Mouse (Mus musculus): ENCODE results near the gene Hcfc1r1. TPM values are rescaled to one million over a fixed set of nuclear protein-coding genes. Genes with fewer than 3 reads are reported as not detected.
A peak's percentile ranks its signal among the peaks of the same experiment; 100 is the strongest.

Hcfc1r1 gene
- 29.5 and 36.4 TPM in 2 replicates for polyA plus RNA-seq (2016; fragmentation: Nextera tagmentation; extraction: Ambion mirVana)

- peak within 1 kb of the TSS; percentile 69 for H3K4me3 ChIP-seq
- whole genome bisulfite sequencing = under 1% methylated on average over 45 of the region's 45 CpGs
- H3K27ac ChIP-seq (replicated peaks) = peak within 1 kb of the TSS; percentile 90
- H3K27me3 ChIP-seq (ENCODE audit: low read depth, poor library complexity, severe bottlenecking) = peaks cover 45% of the 10 kb centered on the region
- no peaks in the 10 kb centered on the region for H3K9me3 ChIP-seq (replicated peaks)
- peak; percentile 93 for DNase-seq (ENCODE audit: low spot score)
- H3K4me1 ChIP-seq = peaks cover 60% of the 10 kb centered on the region
- peaks cover 23% of the 10 kb centered on the region for H3K36me3 ChIP-seq
These were observed at the start of gene Hcfc1r1, which contains the start of gene Thoc6 for GRCm38 (mm10) chr17:23673424-23674073. Hcfc1r1 (plus strand) TSS chr17:23673596. Thoc6 (minus strand) TSS chr17:23673882.

- DNase-seq (ENCODE audit: low spot score) = no peak
- Histone ChIP-seq H3K9me3 (replicated peaks) (no peaks in the 10 kb centered on the region), H3K4me1 (peaks cover 13% of the 10 kb centered on the region), H3K27me3 (ENCODE audit: low read depth, poor library complexity, severe bottlenecking) (peaks cover 11% of the 10 kb centered on the region), H3K4me3 (no peak overlapping the region), H3K27ac (replicated peaks) (no peak overlapping the region), H3K36me3 (no peaks in the 10 kb centered on the region)
- 41% methylated on average over 7 of the region's 7 CpGs for WGBS
These were observed 45.6 kb upstream of the Hcfc1r1 start for GRCm38 (mm10) chr17:23627813-23628212.

- peaks cover 13% of the 10 kb centered on the region for H3K4me1 ChIP-seq
- H3K36me3 ChIP-seq = no peaks in the 10 kb centered on the region
- peak; percentile 77 for DNase-seq (ENCODE audit: low spot score)
- H3K27me3 ChIP-seq (ENCODE audit: low read depth, poor library complexity, severe bottlenecking) = peaks cover 11% of the 10 kb centered on the region
- H3K9me3 ChIP-seq (replicated peaks) = no peaks in the 10 kb centered on the region
- H3K27ac ChIP-seq (replicated peaks) = no peak overlapping the region; the same call in 1 of the 2 replicates
- H3K4me3 ChIP-seq = peak overlapping the region; percentile 40
- WGBS = 15% methylated on average over 22 of the region's 22 CpGs
These were observed 43.0 kb upstream of the Hcfc1r1 start for GRCm38 (mm10) chr17:23630195-23631020.

DNA sequence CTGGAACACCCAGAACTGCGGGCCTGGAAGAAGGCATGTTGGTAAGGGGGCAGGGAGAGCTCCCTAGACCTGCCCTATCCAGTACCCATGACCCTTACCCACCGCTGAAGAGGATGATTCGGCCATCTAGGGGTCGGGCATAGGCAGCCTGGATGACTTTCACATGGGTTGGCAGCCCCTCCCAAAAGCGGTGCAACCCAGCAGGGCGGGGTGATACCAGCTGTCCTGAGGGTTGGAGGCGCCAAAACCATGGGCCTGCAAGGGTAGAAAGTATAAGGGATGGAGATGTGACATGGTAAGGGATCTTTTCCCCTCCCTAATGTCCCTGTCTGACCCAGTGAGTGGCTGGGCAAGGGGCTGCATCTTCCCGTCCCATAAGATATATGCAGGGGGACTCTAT is 42.2 kb upstream of the Hcfc1r1 start:
- Histone ChIP-seq H3K27me3 (ENCODE audit: low read depth, poor library complexity, severe bottlenecking) (peaks cover 11% of the 10 kb centered on the region), H3K9me3 (replicated peaks) (no peaks in the 10 kb centered on the region), H3K4me1 (peaks cover 13% of the 10 kb centered on the region), H3K27ac (replicated peaks) (no peak overlapping the region), H3K4me3 (no peak overlapping the region), H3K36me3 (no peaks in the 10 kb centered on the region)
- DNase-seq (ENCODE audit: low spot score) = no peak
- 82% methylated on average over 8 of the region's 8 CpGs for WGBS

- Histone ChIP-seq H3K9me3 (replicated peaks) (peaks cover 8% of the 10 kb centered on the region; the same call in 1 of the 2 replicates), H3K27me3 (ENCODE audit: low read depth, poor library complexity, severe bottlenecking) (peaks cover 44% of the 10 kb centered on the region), H3K27ac (replicated peaks) (peak within 1 kb of the TSS; percentile 64), H3K36me3 (no peaks in the 10 kb centered on the region), H3K4me3 (peak within 1 kb of the TSS; percentile 55), H3K4me1 (peaks cover 12% of the 10 kb centered on the region)
- DNase-seq (ENCODE audit: low spot score) = peak; percentile 51
- under 1% methylated on average over 58 of the region's 58 CpGs for WGBS
These were observed 28.5 kb upstream of the Hcfc1r1 start, which contains the start of gene Mmp25 for GRCm38 (mm10) chr17:23644613-23645495. Mmp25 (minus strand) TSS chr17:23645277.

DNA sequence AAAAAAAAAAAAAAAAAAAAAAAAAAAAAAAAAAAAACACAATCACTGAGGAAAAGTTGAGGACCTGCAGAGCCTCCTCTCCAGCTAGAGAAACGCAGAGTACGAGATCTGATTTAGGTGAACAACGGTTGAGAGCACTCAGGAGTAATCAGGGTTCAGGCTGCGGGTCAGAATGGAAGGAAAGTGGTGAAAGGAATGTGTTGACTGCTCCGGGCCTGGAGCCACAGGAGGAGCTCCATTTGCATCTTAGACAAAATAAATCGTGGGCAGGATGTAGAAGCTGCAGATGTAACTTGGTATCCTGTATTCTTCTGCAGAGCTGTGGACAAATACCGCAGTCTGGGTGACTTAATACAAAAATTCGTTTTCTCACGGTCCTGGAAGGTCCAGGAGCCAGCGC is 27.5 kb upstream of the Hcfc1r1 start:
- H3K4me3 ChIP-seq = no peak overlapping the region
- H3K4me1 ChIP-seq = peaks cover 12% of the 10 kb centered on the region
- peaks cover 8% of the 10 kb centered on the region; the same call in 1 of the 2 replicates for H3K9me3 ChIP-seq (replicated peaks)
- 26% methylated on average over 10 of the region's 10 CpGs for WGBS
- DNase-seq (ENCODE audit: low spot score) = no peak
- peaks cover 44% of the 10 kb centered on the region for H3K27me3 ChIP-seq (ENCODE audit: low read depth, poor library complexity, severe bottlenecking)
- H3K27ac ChIP-seq (replicated peaks) = no peak overlapping the region
- no peaks in the 10 kb centered on the region for H3K36me3 ChIP-seq

DNA sequence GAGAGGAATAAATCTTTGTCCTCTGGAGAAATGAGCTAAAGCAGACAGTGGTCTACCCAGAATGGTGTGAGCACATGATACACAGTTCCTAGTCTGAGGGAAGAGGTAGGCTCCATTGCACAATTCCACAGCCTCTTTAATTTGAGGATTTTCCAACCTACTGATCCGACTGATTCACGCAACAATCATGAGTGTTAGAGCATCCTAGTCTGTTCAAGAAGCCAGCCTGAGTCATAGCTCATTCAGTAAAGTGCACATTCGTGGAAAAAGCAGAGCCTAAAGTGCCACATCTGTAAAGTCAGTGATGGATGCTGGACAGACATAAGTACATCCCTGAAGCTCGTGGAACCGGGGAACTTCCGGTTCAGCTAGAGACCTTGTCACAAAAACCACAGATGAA is 22.0 kb upstream of the Hcfc1r1 start:
- H3K4me1 ChIP-seq = no peaks in the 10 kb centered on the region
- 80% methylated on average over 6 of the region's 6 CpGs for WGBS
- H3K4me3 ChIP-seq = no peak overlapping the region
- H3K27ac ChIP-seq (replicated peaks) = no peak overlapping the region
- no peaks in the 10 kb centered on the region for H3K36me3 ChIP-seq
- H3K27me3 ChIP-seq (ENCODE audit: low read depth, poor library complexity, severe bottlenecking) = peaks cover 10% of the 10 kb centered on the region
- H3K9me3 ChIP-seq (replicated peaks) = no peaks in the 10 kb centered on the region
- no peak for DNase-seq (ENCODE audit: low spot score)

DNA sequence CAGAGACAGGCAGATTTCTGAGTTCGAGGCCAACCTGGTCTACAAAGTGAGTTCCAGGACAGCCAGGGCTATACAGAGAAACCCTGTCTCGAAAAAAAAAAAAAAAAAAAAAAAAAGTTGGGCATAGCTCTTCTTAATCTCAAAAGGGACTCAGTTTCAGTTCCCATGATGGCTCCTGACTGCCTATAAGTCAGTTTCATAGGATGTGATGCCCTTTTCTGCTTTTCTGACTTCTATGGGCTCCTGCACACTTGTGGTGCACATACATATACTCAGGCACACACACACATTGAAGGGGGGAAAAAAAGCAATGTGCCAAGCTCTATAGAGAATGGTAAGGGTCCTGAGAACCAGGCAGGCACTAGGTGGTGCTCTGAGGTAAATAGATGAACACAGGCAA is 20.1 kb upstream of the Hcfc1r1 start:
- Histone ChIP-seq H3K4me3 (no peak overlapping the region), H3K27me3 (ENCODE audit: low read depth, poor library complexity, severe bottlenecking) (no peaks in the 10 kb centered on the region), H3K27ac (replicated peaks) (no peak overlapping the region), H3K4me1 (no peaks in the 10 kb centered on the region), H3K36me3 (no peaks in the 10 kb centered on the region), H3K9me3 (replicated peaks) (no peaks in the 10 kb centered on the region)
- 67% methylated on average over 2 of the region's 2 CpGs for WGBS
- no peak for DNase-seq (ENCODE audit: low spot score)

GRCm38 (mm10) chr17:23654001-23654400 is 19.4 kb upstream of the Hcfc1r1 start:
- no peak overlapping the region for H3K4me3 ChIP-seq
- no peaks in the 10 kb centered on the region for H3K36me3 ChIP-seq
- no peak overlapping the region for H3K27ac ChIP-seq (replicated peaks)
- 64% methylated on average over 6 of the region's 6 CpGs for WGBS
- no peaks in the 10 kb centered on the region for H3K9me3 ChIP-seq (replicated peaks)
- H3K27me3 ChIP-seq (ENCODE audit: low read depth, poor library complexity, severe bottlenecking) = peaks cover under 1% of the 10 kb centered on the region
- no peaks in the 10 kb centered on the region for H3K4me1 ChIP-seq
- no peak for DNase-seq (ENCODE audit: low spot score)

DNA sequence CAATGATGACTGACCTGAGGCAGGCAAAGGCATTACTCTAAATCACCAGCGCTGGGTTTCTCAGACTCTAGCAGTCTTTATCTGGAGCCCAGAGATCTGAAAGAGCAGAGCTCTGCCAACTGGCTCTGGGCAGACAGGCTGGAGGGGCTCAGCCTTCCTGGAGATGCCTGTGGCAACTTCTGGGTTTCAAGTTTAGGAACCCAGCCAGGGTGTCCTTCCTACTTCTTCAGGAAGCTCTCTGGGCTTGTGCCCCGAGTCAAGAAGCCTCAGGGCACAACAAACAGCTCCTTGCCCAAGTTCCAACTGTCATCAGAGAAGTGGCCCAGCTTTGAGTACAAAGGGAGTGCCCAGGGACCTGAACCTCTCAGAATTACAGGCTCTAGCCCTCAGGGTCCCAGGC is 19.0 kb upstream of the Hcfc1r1 start:
- H3K4me3 ChIP-seq = no peak overlapping the region
- WGBS = 70% methylated on average over 2 of the region's 2 CpGs
- no peaks in the 10 kb centered on the region for H3K4me1 ChIP-seq
- no peaks in the 10 kb centered on the region for H3K36me3 ChIP-seq
- H3K27ac ChIP-seq (replicated peaks) = no peak overlapping the region
- no peaks in the 10 kb centered on the region for H3K9me3 ChIP-seq (replicated peaks)
- H3K27me3 ChIP-seq (ENCODE audit: low read depth, poor library complexity, severe bottlenecking) = peaks cover 5% of the 10 kb centered on the region
- no peak for DNase-seq (ENCODE audit: low spot score)

DNA sequence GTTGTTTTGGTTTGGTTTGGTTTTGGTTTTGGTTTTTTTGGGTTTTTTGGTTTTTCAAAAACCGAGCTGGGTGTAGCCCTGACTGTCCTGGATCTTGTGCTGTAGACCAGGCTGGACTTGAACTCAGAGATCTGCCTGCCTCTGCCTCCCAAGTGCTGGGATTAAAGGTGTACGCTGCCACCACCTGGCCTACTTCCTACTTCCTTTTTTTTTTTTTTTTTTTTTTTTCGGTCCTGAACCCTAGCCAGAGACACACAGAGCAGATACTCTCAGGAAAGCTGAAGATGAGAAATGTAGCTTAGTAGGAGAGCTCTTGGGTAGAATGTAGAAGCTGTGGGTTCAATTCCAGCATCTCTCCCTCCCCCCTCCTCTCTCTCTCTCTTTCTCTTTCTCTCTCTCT is 14.9 kb upstream of the Hcfc1r1 start:
- Histone ChIP-seq H3K27me3 (ENCODE audit: low read depth, poor library complexity, severe bottlenecking) (peaks cover 45% of the 10 kb centered on the region), H3K4me3 (no peak overlapping the region), H3K36me3 (no peaks in the 10 kb centered on the region), H3K27ac (replicated peaks) (no peak overlapping the region), H3K4me1 (peaks cover 5% of the 10 kb centered on the region), H3K9me3 (replicated peaks) (no peaks in the 10 kb centered on the region)
- DNase-seq (ENCODE audit: low spot score) = no peak
- WGBS = 80% methylated on average over 3 of the region's 3 CpGs

DNA sequence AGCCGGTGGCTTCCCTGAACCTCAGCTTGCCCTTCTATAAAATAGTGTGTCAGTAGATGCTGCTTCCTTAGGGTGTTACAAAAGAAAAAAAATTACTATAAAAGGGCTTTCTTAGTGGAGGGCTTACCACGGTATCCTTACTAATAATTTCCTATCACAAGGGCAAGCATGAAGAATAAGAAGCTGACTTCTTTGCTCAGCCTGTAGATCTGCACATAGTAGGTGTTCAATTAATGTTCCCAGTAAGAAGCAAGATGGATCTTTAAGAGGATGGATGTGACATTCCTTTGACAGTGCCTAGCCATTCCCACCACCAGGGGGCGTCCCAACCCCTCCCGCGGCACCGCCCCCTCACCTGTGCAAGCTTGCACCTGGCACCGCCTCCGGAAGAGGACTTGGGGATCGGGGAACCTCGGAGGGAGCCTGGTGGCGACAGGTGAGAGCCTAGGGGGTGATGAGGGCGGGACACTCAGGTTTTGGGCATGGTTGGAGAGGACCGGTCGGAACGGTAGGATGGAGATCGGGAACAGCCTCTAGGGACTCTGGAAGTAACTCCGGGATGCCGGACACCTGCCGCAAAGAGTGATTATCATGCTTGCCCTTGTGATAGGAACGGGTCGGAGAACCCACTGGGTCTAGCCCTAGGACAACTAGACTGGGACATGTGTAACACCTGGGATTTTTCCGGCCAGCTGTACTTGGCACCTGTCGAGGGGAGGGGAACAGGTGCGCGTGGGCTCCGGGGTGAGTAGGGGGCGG is 13.1 kb upstream of the Hcfc1r1 start, which contains the start of gene Bicdl2:
TSS of gene Bicdl2 (plus strand) at position 390 of the 759 bp plus-strand sequence.
- Histone ChIP-seq H3K9me3 (replicated peaks) (no peaks in the 10 kb centered on the region), H3K4me1 (peaks cover 8% of the 10 kb centered on the region), H3K27ac (replicated peaks) (no peak within 1 kb of the TSS), H3K27me3 (ENCODE audit: low read depth, poor library complexity, severe bottlenecking) (peaks cover 45% of the 10 kb centered on the region), H3K36me3 (no peaks in the 10 kb centered on the region), H3K4me3 (no peak within 1 kb of the TSS)
- DNase-seq (ENCODE audit: low spot score) = no peak
- 6% methylated on average over 27 of the region's 27 CpGs for WGBS

Data from midbrain, embryonic 10.5 days (tissue).